Mouse (Mus musculus) ES-Bruce4 (cell line): ENCODE data around the gene Tex44. TPM values are rescaled to one million over a fixed set of nuclear protein-coding genes. Genes with fewer than 3 reads are reported as not detected.

Source experiments
- H3K27ac ChIP-seq: 2 replicates; pipeline ENCODE4 v1.5.1; 2012; ENCODE audit warnings: low read length, inconsistent platforms; ENCODE audit not compliant: insufficient read depth
- H3K27me3 ChIP-seq: 2 replicates; pipeline ENCODE4 v1.6.1; 2012; ENCODE audit warnings: mild to moderate bottlenecking, low read length, inconsistent platforms; ENCODE audit not compliant: control insufficient read depth, poor library complexity, insufficient read depth, severe bottlenecking
- H3K36me3 ChIP-seq: 2 replicates; pipeline ENCODE4 v1.6.1; 2012; ENCODE audit warnings: inconsistent platforms, mild to moderate bottlenecking, low read length, moderate library complexity; ENCODE audit not compliant: control insufficient read depth, poor library complexity, insufficient read depth, severe bottlenecking
- H3K4me1 ChIP-seq: one replicate; pipeline ENCODE4 v1.8.1; 2011; ENCODE audit warnings: low read length; ENCODE audit not compliant: control insufficient read depth, insufficient read depth
- H3K4me3 ChIP-seq: 2 replicates; pipeline ENCODE4 v1.5.1; 2011; ENCODE audit warnings: low read depth, mild to moderate bottlenecking, low read length
- H3K9ac ChIP-seq: 2 replicates; pipeline ENCODE4 v1.6.1; 2012; ENCODE audit warnings: low read depth, mild to moderate bottlenecking, inconsistent platforms; ENCODE audit not compliant: poor library complexity, severe bottlenecking
- H3K9me3 ChIP-seq: replicated peaks from 2 replicates; pipeline ENCODE4 v1.6.1; 2012; ENCODE audit warnings: mild to moderate bottlenecking, low read length, inconsistent platforms; ENCODE audit not compliant: control insufficient read depth, poor library complexity, insufficient read depth, severe bottlenecking
- CTCF ChIP-seq: IDR thresholded peaks from one replicate; pipeline ENCODE4 v1.8.1; 2011; ENCODE audit warnings: low read depth, low read length
- EP300 ChIP-seq: IDR thresholded peaks from 2 replicates; pipeline ENCODE4 v1.6.1; 2011; ENCODE audit warnings: low read depth, low read length; ENCODE audit not compliant: insufficient read depth
- POLR2A ChIP-seq: IDR thresholded peaks from one replicate; pipeline ENCODE4 v1.8.1; 2011; ENCODE audit warnings: low read length; ENCODE audit not compliant: insufficient read depth
- polyA plus RNA-seq: library from polyadenylated mRNA; stranded (reverse); fragments of >200 nt; gene quantifications from 2 replicates; pipeline ENCODE4 v1.2.4, GENCODE M21; 2011; ENCODE audit warnings: low read depth; ENCODE audit not compliant: missing spikeins, insufficient read depth, insufficient read length

The Tex44 gene
- not detected in 2 replicates for polyA plus RNA-seq

DNA sequence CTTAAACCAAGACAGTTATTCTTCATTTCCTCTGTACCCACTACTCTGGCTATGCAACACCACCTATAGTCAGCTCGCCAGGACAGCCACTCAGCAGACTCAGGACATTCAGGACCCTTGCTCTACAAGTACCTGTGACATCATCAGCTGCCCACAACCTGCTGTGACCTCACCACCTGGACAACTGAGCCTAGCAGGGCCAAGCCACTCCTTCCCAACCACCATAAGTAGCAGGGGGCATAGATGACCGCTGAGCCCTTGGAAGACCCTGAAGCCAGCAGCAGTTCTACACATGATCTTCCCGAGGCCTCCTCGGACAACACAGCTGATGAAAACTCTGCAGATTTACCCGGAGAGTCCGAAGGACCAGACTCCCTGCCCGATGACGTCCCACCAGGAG is at the start of gene Tex44, which contains the start of gene Nmur1:
Tex44 (plus strand) TSS at position 202 of the 400 bp plus-strand sequence.
Nmur1 (minus strand) TSS at position 101 of the 400 bp plus-strand sequence.
- no peaks in the 10 kb centered on the region for H3K9me3 ChIP-seq
- H3K27ac ChIP-seq: no peak within 1 kb of the TSS
- H3K27me3 ChIP-seq: no peaks in the 10 kb centered on the region
- peaks cover 7% of the 10 kb centered on the region for H3K4me1 ChIP-seq
- no peak within 1 kb of the TSS for H3K4me3 ChIP-seq
- no peak for TF ChIP-seq EP300
- TF ChIP-seq POLR2A: no peak
- TF ChIP-seq CTCF: no peak
- H3K36me3 ChIP-seq: no peaks in the 10 kb centered on the region
- peak within 1 kb of the TSS; percentile 20; the same call in 1 of the 2 replicates for H3K9ac ChIP-seq

DNA sequence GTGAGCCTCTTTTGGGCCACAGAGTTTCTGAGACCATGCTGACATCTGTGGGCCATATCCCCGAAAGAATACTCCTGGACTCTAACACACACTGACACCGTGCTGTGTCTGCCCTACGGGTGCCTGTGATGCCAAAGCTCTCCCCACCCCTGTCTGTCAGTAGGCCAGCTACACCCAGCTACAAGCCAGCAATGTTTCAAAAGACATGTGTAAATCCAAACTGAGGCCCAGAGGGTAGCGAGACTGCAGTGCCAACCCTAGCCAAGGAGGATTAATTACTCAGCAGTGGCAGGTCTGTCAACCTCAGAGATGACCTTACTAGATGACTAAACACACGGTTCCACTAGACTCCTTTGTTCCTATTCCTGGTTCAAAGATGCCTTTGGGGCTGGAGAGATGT is 49.8 kb upstream of the Tex44 start:
- Histone ChIP-seq H3K27me3 (no peaks in the 10 kb centered on the region), H3K27ac (no peak overlapping the region), H3K36me3 (no peaks in the 10 kb centered on the region), H3K4me1 (no peaks in the 10 kb centered on the region), H3K9me3 (no peaks in the 10 kb centered on the region), H3K9ac (no peak overlapping the region), H3K4me3 (no peak overlapping the region)
- TF ChIP-seq CTCF (no peak), EP300 (no peak), POLR2A (no peak)

DNA sequence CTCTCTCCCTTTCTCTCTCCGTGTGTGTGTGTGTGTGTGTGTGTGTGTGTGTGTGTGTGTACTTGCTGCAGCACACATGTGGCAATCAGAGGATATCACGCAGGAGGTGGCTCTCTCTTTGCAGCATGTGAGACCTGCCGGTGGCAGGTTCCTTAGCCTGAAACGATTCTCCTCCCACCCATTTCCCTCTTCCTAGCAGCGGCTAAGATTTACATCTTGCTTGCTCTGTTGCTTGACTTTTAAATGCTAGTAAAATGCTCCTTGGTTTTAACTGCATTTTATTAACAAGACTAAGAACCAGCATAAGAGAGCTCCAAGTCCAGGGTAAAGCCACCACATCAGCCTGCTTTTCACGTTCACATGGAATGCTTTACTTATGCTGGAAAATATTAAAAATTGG is 47.5 kb upstream of the Tex44 start:
- no peaks in the 10 kb centered on the region for H3K4me1 ChIP-seq
- TF ChIP-seq POLR2A (no peak), EP300 (no peak), CTCF (no peak)
- H3K27ac ChIP-seq: no peak overlapping the region
- H3K4me3 ChIP-seq: no peak overlapping the region
- no peak overlapping the region for H3K9ac ChIP-seq
- no peaks in the 10 kb centered on the region for H3K36me3 ChIP-seq
- H3K27me3 ChIP-seq: no peaks in the 10 kb centered on the region
- no peaks in the 10 kb centered on the region for H3K9me3 ChIP-seq

GRCm38 (mm10) chr1:86379161-86379569 is 47.0 kb upstream of the Tex44 start:
- Histone ChIP-seq H3K36me3 (no peaks in the 10 kb centered on the region), H3K4me1 (no peaks in the 10 kb centered on the region), H3K9ac (no peak overlapping the region), H3K4me3 (no peak overlapping the region), H3K27me3 (no peaks in the 10 kb centered on the region), H3K9me3 (no peaks in the 10 kb centered on the region), H3K27ac (no peak overlapping the region)
- TF ChIP-seq EP300 (no peak), POLR2A (no peak), CTCF (no peak)

- peak overlapping the region; percentile 47 for H3K4me3 ChIP-seq
- TF ChIP-seq CTCF (peak; percentile 97), POLR2A (no peak)
- peak overlapping the region; percentile 14; the same call in 1 of the 2 replicates for H3K27ac ChIP-seq
Measured at GRCm38 (mm10) chr1:86381027-86381426, 45.1 kb upstream of the Tex44 start.

DNA sequence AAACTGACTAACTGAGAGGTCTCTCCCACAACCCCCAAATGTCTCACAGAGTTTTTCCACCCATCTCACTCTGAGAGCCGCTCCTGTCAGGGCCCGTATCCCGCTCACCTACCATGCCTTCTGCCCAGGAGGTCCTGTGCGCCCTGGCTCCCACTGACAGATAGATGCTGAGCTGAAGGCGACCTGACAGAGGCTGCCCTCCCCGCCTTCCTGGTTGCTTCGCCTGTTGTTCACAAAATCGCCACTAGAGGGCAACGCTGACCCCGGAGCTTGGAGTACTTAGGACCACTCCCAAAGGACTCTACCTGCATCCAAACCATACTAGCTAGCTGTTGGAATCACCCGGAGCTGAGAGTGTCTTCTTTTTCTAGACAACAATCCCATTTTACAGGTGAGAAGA is 36.9 kb upstream of the Tex44 start:
- no peaks in the 10 kb centered on the region for H3K27me3 ChIP-seq
- H3K4me3 ChIP-seq: no peak overlapping the region
- H3K4me1 ChIP-seq: no peaks in the 10 kb centered on the region
- H3K9me3 ChIP-seq: no peaks in the 10 kb centered on the region
- no peak overlapping the region for H3K27ac ChIP-seq
- TF ChIP-seq EP300: no peak
- TF ChIP-seq CTCF: peak; percentile 93
- no peaks in the 10 kb centered on the region for H3K36me3 ChIP-seq
- H3K9ac ChIP-seq: no peak overlapping the region

More at GRCm38 (mm10) chr1:86381027-86381426, 45.1 kb upstream of the Tex44 start:
- no peaks in the 10 kb centered on the region for H3K4me1 ChIP-seq
- H3K9me3 ChIP-seq: no peaks in the 10 kb centered on the region
- no peaks in the 10 kb centered on the region for H3K36me3 ChIP-seq
- H3K27me3 ChIP-seq: no peaks in the 10 kb centered on the region
- no peak overlapping the region for H3K9ac ChIP-seq
